Mouse (Mus musculus) olfactory bulb, adult 2 months (tissue): ENCODE data around the gene Prkacb.

Experiments used
- CTCF ChIP-seq: fragments of 200-500 bp; IDR thresholded peaks from 2 replicates; pipeline ENCODE4 v1.5.1; 2012; ENCODE audit warnings: low read depth, mild to moderate bottlenecking, low read length, moderate library complexity; ENCODE audit not compliant: insufficient read depth
- POLR2A ChIP-seq: fragments of 200-500 bp; IDR thresholded peaks from 2 replicates; pipeline ENCODE4 v1.6.1; 2012; ENCODE audit warnings: mild to moderate bottlenecking, low read depth, low read length, moderate library complexity; ENCODE audit not compliant: insufficient read depth

GRCm38 (mm10) chr3:146820718-146821117, 7.9 kb upstream of the Prkacb start:
- TF ChIP-seq POLR2A (no peak), CTCF (no peak)
